Mouse (Mus musculus) myocyte (in vitro differentiated cells): ENCODE measurements at regions not wholly inside any gene's neighbourhood (a gene's known extent, or its start where the extent isn't known, plus 50 kb on each side); places are given as distances from the start of the nearest gene placed in this dataset.

Source experiments
- E2F4 ChIP-seq: IDR thresholded peaks from one replicate; pipeline ENCODE4 v1.6.1; 2011; ENCODE audit warnings: mild to moderate bottlenecking, control low read depth, moderate library complexity; ENCODE audit not compliant: insufficient read depth
- MAX ChIP-seq: IDR thresholded peaks from one replicate; pipeline ENCODE4 v1.6.1; 2011; ENCODE audit warnings: low read depth, mild to moderate bottlenecking, control low read depth
- POLR2A ChIP-seq: IDR thresholded peaks from one replicate; pipeline ENCODE4 v1.6.1; 2011; ENCODE audit warnings: low read depth, mild to moderate bottlenecking, control low read depth, moderate library complexity; ENCODE audit not compliant: insufficient read length
- POLR2AphosphoS2 ChIP-seq: IDR thresholded peaks from one replicate; pipeline ENCODE4 v1.6.1; 2011; ENCODE audit warnings: low read depth, control low read depth; ENCODE audit not compliant: insufficient read length
- TCF12 ChIP-seq: IDR thresholded peaks from one replicate; pipeline ENCODE4 v1.6.1; 2011; ENCODE audit warnings: mild to moderate bottlenecking, control low read depth; ENCODE audit not compliant: poor library complexity, insufficient read depth, severe bottlenecking
- TCF3 ChIP-seq: IDR thresholded peaks from one replicate; pipeline ENCODE4 v1.6.1; 2011; ENCODE audit warnings: low read depth, control low read depth; ENCODE audit not compliant: insufficient read length

DNA sequence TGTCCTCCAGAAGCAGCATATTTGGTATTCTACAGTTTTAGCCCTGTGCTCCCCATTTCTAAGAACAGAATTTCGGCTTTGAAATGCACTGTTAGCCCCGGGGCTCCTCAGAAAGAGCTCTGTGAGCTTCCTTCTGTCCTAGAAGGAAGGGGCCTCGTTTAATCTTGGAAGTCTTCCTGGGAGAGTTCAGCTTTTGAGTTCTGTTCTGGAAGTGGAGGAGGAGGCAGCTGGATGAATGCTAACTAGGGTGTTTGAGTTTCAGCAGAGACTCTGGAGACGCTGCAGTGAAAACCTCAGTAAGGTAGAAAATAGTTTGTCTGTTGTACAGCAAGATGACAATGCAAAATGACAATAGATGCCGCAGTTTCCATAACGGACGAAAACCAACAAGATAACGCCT lies 253.8 kb downstream of the Rpl10-ps3 start:
- TF ChIP-seq POLR2A (no peak), TCF3 (no peak), TCF12 (no peak), POLR2AphosphoS2 (no peak), MAX (no peak), E2F4 (no peak)
